Mouse (Mus musculus) hindbrain, embryonic 11.5 days (tissue): ENCODE results near the gene Dgat2l6. TPM values are rescaled to one million over a fixed set of nuclear protein-coding genes. Genes with fewer than 3 reads are reported as not detected.

Experiments used
- ATAC-seq: fragments of 200-750 bp; cut with Nextera tagmentation; 2 replicates; pipeline ENCODE4 v1.8.0; 2017; ENCODE audit warnings: mild to moderate bottlenecking, moderate TSS enrichment, moderate library complexity; ENCODE audit not compliant: low FRiP score
- DNase-seq: peaks from one replicate; pipeline ENCODE4 v3.0.0-alpha.2; 2015; ENCODE audit warnings: low spot score
- H3K27ac ChIP-seq: fragments of 300-500 bp; sonication (generic); 2 replicates; pipeline ENCODE4 v1.5.1; 2014; ENCODE audit warnings: mild to moderate bottlenecking, low read depth, low read length
- H3K27me3 ChIP-seq: fragments of 300-500 bp; sonication (generic); 2 replicates; pipeline ENCODE4 v1.6.1; 2014; ENCODE audit warnings: mild to moderate bottlenecking, low read length, moderate library complexity, mixed read lengths; ENCODE audit not compliant: control insufficient read depth, insufficient read depth
- H3K36me3 ChIP-seq: fragments of 300-500 bp; sonication (generic); 2 replicates; pipeline ENCODE4 v1.6.1; 2014; ENCODE audit warnings: mild to moderate bottlenecking, low read length, moderate library complexity, mixed read lengths; ENCODE audit not compliant: control insufficient read depth, insufficient read depth
- H3K4me1 ChIP-seq: fragments of 300-500 bp; sonication (generic); replicated peaks from 2 replicates; pipeline ENCODE4 v1.6.1; 2014; ENCODE audit warnings: low read length, mixed read lengths; ENCODE audit not compliant: control insufficient read depth, insufficient read depth
- H3K4me2 ChIP-seq: fragments of 300-500 bp; sonication (generic); replicated peaks from 2 replicates; pipeline ENCODE4 v1.6.1; 2014; ENCODE audit warnings: mild to moderate bottlenecking, low read depth, low read length
- H3K4me3 ChIP-seq: fragments of 300-500 bp; sonication (generic); 2 replicates; pipeline ENCODE4 v1.5.1; 2014; ENCODE audit warnings: low read depth, low read length
- H3K9ac ChIP-seq: fragments of 300-500 bp; sonication (generic); 2 replicates; pipeline ENCODE4 v1.6.1; 2014; ENCODE audit warnings: low read depth, low read length
- H3K9me3 ChIP-seq: fragments of 300-500 bp; sonication (generic); 2 replicates; pipeline ENCODE4 v1.6.1; 2016; ENCODE audit warnings: low read length; ENCODE audit not compliant: control insufficient read depth
- WGBS: fragments of 180-500 bp; shearing (Covaris S2); extraction: QIAGEN DNeasy Blood & Tissue Kit; methylation state at CpG from one replicate; pipeline ENCODE4 v1.1.7; 2014; 5-methylcytosine and 5-hydroxymethylcytosine counted together
- polyA plus RNA-seq: library from polyadenylated mRNA; unstranded; fragments of >200 nt; fragmentation: Nextera tagmentation; extraction: Ambion mirVana; gene quantifications from 2 replicates; pipeline ENCODE4 v1.2.1, GENCODE M21; 2014

Dgat2l6 gene
- polyA plus RNA-seq, 1 experiment from 2014 or later: not detected

DNA sequence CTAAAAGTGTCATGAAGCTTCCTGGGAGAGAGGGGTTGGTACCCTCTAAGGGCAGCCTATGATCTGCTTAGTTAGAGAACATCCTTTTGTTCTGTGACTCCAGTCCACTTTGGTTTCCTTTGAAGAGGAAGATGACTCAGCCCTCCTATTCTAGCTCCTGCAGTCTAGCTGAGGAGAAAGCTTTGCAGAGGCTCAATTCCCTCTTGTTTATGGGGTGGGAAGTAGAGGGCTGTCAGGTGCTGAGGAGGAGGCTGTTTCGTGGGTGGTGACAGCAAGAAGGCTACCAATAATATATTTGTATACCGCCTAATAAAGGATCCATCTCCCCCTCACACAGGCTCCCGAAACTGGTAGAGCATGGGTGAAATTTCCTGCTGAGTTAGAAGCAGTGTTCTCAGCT, 8.0 kb upstream of the Dgat2l6 start:
- ATAC-seq: no peak
- Histone ChIP-seq H3K4me3 (no peak overlapping the region), H3K36me3 (no peaks in the 10 kb centered on the region), H3K27me3 (no peaks in the 10 kb centered on the region), H3K4me1 (no peaks in the 10 kb centered on the region), H3K4me2 (no peak overlapping the region), H3K27ac (no peak overlapping the region), H3K9me3 (no peaks in the 10 kb centered on the region), H3K9ac (no peak overlapping the region)
- 92% methylated on average over 3 of the region's 3 CpGs for WGBS
- no peak for DNase-seq

DNA sequence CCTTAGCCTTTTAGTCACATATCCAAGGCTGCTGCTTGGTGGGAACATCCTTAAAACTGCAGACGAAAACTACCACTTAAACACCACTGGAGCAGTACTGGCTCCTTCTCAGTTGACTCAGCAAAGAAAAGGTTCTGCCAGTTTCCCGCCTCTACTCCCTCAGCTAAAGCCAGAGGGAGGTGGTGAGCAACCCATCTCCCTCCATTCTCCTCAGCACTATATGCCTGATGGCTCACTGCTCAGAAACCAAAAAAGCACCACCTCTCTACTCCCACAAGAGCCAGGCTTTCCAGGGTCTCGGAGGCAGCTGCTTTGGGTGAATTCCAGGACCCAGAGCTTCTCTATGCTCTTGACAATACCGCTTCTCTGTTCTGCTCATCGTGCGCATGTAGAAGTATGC, 7.0 kb upstream of the Dgat2l6 start:
- Histone ChIP-seq H3K4me3 (no peak overlapping the region), H3K27me3 (no peaks in the 10 kb centered on the region), H3K27ac (no peak overlapping the region), H3K4me1 (no peaks in the 10 kb centered on the region), H3K9ac (no peak overlapping the region), H3K9me3 (no peaks in the 10 kb centered on the region), H3K4me2 (no peak overlapping the region), H3K36me3 (no peaks in the 10 kb centered on the region)
- ATAC-seq: no peak
- WGBS: 92% methylated on average over 6 of the region's 6 CpGs
- DNase-seq: no peak

DNA sequence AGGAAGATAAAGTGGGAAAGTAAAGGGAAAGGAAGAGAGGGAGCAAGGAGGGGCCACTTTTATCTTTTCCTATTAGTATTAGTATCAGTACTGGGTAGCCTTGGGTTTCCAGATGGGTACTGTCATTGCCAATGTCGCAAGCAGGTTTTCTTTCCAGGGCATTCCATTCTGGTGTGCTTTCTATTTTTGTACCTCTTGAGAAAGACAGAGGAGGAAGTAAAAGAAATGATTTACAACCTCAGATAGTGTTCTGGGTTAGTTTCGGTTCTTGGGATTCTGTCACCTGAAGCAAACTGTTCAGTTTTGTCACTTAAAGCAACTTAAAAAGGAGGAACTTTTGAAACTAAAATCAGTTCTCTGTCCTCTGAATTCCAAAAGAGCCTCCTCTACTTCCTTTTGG, 6.1 kb upstream of the Dgat2l6 start:
- 100% methylated on average over 2 of the region's 2 CpGs for WGBS
- no peaks in the 10 kb centered on the region for H3K9me3 ChIP-seq
- H3K27me3 ChIP-seq: no peaks in the 10 kb centered on the region
- ATAC-seq (no peak), DNase-seq (no peak)
- H3K36me3 ChIP-seq: no peaks in the 10 kb centered on the region
- no peak overlapping the region for H3K27ac ChIP-seq
- no peak overlapping the region for H3K4me2 ChIP-seq
- H3K9ac ChIP-seq: no peak overlapping the region
- H3K4me3 ChIP-seq: no peak overlapping the region
- H3K4me1 ChIP-seq: no peaks in the 10 kb centered on the region

DNA sequence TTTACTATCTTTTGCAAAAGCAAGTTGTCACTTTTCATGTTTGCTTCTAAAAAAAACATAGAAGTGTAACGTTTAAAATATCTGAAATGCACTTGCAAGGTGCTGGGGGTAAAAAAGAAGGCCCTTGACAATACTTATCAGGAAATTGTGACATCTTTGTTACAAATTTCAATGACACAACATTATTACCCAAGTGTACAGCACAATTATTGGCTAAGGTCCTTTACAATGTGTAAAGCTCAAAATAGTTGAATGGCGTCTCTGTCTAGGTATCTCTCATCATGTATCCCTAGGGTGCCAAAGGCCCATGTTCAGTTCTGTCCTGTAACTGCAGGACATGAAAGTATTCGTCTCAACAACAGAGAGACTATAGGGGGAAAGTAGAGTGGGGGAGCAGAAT, 31.4 kb downstream of the Dgat2l6 start:
- no peak overlapping the region for H3K27ac ChIP-seq
- DNase-seq: no peak
- H3K9ac ChIP-seq: no peak overlapping the region
- no peak for ATAC-seq
- H3K9me3 ChIP-seq: no peaks in the 10 kb centered on the region
- no peaks in the 10 kb centered on the region for H3K36me3 ChIP-seq
- 85% methylated on average over 3 of the region's 3 CpGs for WGBS
- H3K27me3 ChIP-seq: no peaks in the 10 kb centered on the region; the same call in 1 of the 2 replicates
- H3K4me2 ChIP-seq: no peak overlapping the region
- H3K4me1 ChIP-seq: no peaks in the 10 kb centered on the region
- H3K4me3 ChIP-seq: no peak overlapping the region

DNA sequence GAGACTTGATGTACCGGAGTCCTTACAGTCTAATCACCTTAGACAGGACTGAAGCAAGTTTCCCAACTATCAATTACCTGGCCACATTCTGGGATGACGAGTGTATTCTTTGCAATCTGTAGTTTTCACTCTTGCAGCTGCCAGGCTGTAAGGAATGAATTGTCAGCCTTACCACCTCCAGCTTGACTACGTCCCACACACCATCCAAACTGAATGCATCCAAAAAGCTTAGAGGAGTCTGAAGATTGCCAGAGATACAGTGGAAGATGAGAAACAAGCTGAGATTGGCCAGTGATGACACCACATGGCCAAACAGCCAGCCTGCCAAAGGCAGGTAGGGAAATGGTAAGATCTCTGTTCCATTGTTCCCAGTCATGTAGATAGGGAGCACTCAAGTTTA, 41.1 kb downstream of the Dgat2l6 start:
- no peak overlapping the region for H3K27ac ChIP-seq
- no peak overlapping the region for H3K4me2 ChIP-seq
- H3K4me3 ChIP-seq: no peak overlapping the region
- DNase-seq: no peak
- H3K9ac ChIP-seq: no peak overlapping the region
- no peak for ATAC-seq
- H3K36me3 ChIP-seq: no peaks in the 10 kb centered on the region
- H3K27me3 ChIP-seq: no peaks in the 10 kb centered on the region
- H3K9me3 ChIP-seq: no peaks in the 10 kb centered on the region
- 88% methylated on average over 3 of the region's 3 CpGs for WGBS
- no peaks in the 10 kb centered on the region for H3K4me1 ChIP-seq

DNA sequence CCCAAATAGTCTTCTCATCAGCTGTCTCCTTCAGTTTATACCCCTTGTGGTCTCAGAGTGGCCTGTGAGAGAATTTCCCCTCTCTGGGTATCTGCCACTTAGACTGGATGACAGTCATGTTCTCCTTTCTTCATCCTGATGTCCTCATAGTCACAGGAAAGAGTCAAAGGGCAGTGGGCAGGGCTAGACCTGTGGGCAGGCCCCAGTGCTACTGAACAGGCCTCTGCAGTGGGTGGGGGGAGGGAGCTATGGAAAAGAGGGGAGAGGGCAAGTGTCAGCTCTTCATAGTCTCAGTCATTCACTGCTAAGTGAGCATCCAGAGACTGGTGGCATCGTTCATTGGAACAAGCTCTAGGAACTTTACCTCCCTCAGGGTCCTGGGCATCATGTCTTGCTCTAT, 47.3 kb downstream of the Dgat2l6 start, which contains the start of gene Awat1:
TSS of gene Awat1 (plus strand) at position 301 of the 400 bp plus-strand sequence.
- Histone ChIP-seq H3K36me3 (no peaks in the 10 kb centered on the region), H3K4me2 (no peak within 1 kb of the TSS), H3K4me3 (no peak within 1 kb of the TSS), H3K9ac (no peak within 1 kb of the TSS), H3K4me1 (no peaks in the 10 kb centered on the region), H3K9me3 (no peaks in the 10 kb centered on the region), H3K27ac (no peak within 1 kb of the TSS), H3K27me3 (no peaks in the 10 kb centered on the region)
- no peak for ATAC-seq
- no peak for DNase-seq
- WGBS: 86% methylated on average over 1 of the region's 1 CpGs

DNA sequence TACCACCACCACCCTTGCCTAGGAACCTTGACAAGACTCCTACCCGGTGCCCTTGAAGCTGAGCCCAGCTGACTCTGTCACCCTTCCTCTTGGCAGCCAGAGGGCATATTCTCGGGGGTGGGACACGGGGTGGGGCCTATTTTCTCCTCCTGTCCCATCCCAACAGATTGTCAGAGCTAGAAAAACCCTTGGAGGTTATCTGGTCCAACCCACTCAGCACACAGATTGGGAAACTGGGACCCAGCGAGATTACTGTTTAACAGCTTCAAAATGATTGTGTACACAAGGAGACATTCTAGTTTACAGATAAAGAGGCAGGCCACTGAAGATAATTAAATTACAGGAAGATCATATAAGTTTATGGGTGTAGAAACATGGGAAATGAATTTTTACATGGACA, 70.2 kb downstream of the Dgat2l6 start, which contains the start of gene P2ry4:
TSS of gene P2ry4 (minus strand) at position 79 of the 400 bp plus-strand sequence.
- Histone ChIP-seq H3K27ac (no peak within 1 kb of the TSS), H3K4me2 (no peak within 1 kb of the TSS), H3K9ac (no peak within 1 kb of the TSS), H3K27me3 (peaks cover 3% of the 10 kb centered on the region; the same call in 1 of the 2 replicates), H3K9me3 (no peaks in the 10 kb centered on the region), H3K4me3 (no peak within 1 kb of the TSS), H3K4me1 (no peaks in the 10 kb centered on the region), H3K36me3 (no peaks in the 10 kb centered on the region)
- WGBS: 70% methylated on average over 4 of the region's 4 CpGs
- ATAC-seq: no peak
- no peak for DNase-seq

Other genes with a start within 250 kb of the Dgat2l6 start
- gene Otud6a, start 95.8 kb upstream of the Dgat2l6 start, polyA plus RNA-seq: not detected in 2 replicates
- 0.32 and 0.71 TPM in 2 replicates for gene Awat2, start 82.1 kb upstream of the Dgat2l6 start, polyA plus RNA-seq
- gene Igbp1, start 30.5 kb upstream of the Dgat2l6 start, polyA plus RNA-seq: 42.0 and 45.0 TPM in 2 replicates
- not detected in 2 replicates for gene Awat1, start 47.4 kb downstream of the Dgat2l6 start, polyA plus RNA-seq
- gene P2ry4, start 70.0 kb downstream of the Dgat2l6 start, polyA plus RNA-seq: not detected in 2 replicates
- gene Arr3, start 80.7 kb downstream of the Dgat2l6 start, polyA plus RNA-seq: 0.11 TPM in 1 of 2 replicates, not detected in the other
- 39.7 and 40.7 TPM in 2 replicates for gene Kif4, start 100.9 kb downstream of the Dgat2l6 start, polyA plus RNA-seq
- 144 and 145 TPM in 2 replicates for gene Pdzd11, start 101.7 kb downstream of the Dgat2l6 start, polyA plus RNA-seq
- gene Gdpd2, start 205.0 kb downstream of the Dgat2l6 start, polyA plus RNA-seq: 12.8 and 15.6 TPM in 2 replicates
- 8.1 and 13.8 TPM in 2 replicates for gene Dlg3, start 242.9 kb downstream of the Dgat2l6 start, polyA plus RNA-seq